Mouse (Mus musculus) embryonic fibroblast, embryonic 13.5 days (primary cell): ENCODE results near the gene Myrip. TPM values are rescaled to one million over a fixed set of nuclear protein-coding genes. Genes with fewer than 3 reads are reported as not detected.

Source experiments
- H3K27ac ChIP-seq: 2 replicates; pipeline ENCODE4 v1.5.1; 2012; ENCODE audit warnings: low read length, control low read depth, inconsistent platforms; ENCODE audit not compliant: insufficient read depth
- H3K4me1 ChIP-seq: 2 replicates; pipeline ENCODE4 v1.6.1; 2011; ENCODE audit warnings: low read length; ENCODE audit not compliant: control insufficient read depth, insufficient read depth
- H3K4me3 ChIP-seq: 2 replicates; pipeline ENCODE4 v1.5.1; 2011; ENCODE audit warnings: mild to moderate bottlenecking, control low read depth, low read length; ENCODE audit not compliant: insufficient read depth
- CTCF ChIP-seq: IDR thresholded peaks from 2 replicates; pipeline ENCODE4 v1.5.1; 2011; ENCODE audit warnings: mild to moderate bottlenecking, control low read depth, low read length, moderate library complexity, borderline replicate concordance; ENCODE audit not compliant: insufficient read depth
- POLR2A ChIP-seq: IDR thresholded peaks from 2 replicates; pipeline ENCODE4 v1.6.1; 2011; ENCODE audit warnings: low read depth, mild to moderate bottlenecking, control low read depth, low read length, moderate library complexity
- polyA plus RNA-seq: library from polyadenylated mRNA; stranded (reverse); fragments of >200 nt; gene quantifications from 2 replicates; pipeline ENCODE4 v1.2.4, GENCODE M21; 2011; ENCODE audit warnings: low read depth; ENCODE audit not compliant: missing spikeins, insufficient read length

Myrip gene
- polyA plus RNA-seq, 1 experiment = not detected

- Histone ChIP-seq H3K4me1 (no peaks in the 10 kb centered on the region), H3K27ac (no peak overlapping the region), H3K4me3 (no peak overlapping the region)
- TF ChIP-seq CTCF (no peak), POLR2A (no peak)
These were observed 137.0 kb downstream of the Myrip start for GRCm38 (mm10) chr9:120438350-120438749.

GRCm38 (mm10) chr9:120438781-120439180 is 137.5 kb downstream of the Myrip start:
- TF ChIP-seq POLR2A (no peak), CTCF (no peak)
- Histone ChIP-seq H3K27ac (no peak overlapping the region), H3K4me1 (no peaks in the 10 kb centered on the region), H3K4me3 (no peak overlapping the region)

- no peak overlapping the region for H3K27ac ChIP-seq
- H3K4me1 ChIP-seq = no peaks in the 10 kb centered on the region
- TF ChIP-seq CTCF = no peak
- TF ChIP-seq POLR2A = no peak
- H3K4me3 ChIP-seq = no peak overlapping the region
These were observed 143.3 kb downstream of the Myrip start for GRCm38 (mm10) chr9:120444642-120445041.

- Histone ChIP-seq H3K27ac (no peak overlapping the region), H3K4me1 (no peaks in the 10 kb centered on the region), H3K4me3 (no peak overlapping the region)
- no peak for TF ChIP-seq CTCF
- TF ChIP-seq POLR2A = no peak
These were observed 148.5 kb downstream of the Myrip start for GRCm38 (mm10) chr9:120449696-120450329.

- no peak overlapping the region for H3K4me3 ChIP-seq
- H3K27ac ChIP-seq = no peak overlapping the region
- H3K4me1 ChIP-seq = no peaks in the 10 kb centered on the region
- TF ChIP-seq POLR2A (no peak), CTCF (no peak)
These were observed 154.7 kb downstream of the Myrip start for GRCm38 (mm10) chr9:120455768-120456655.

- no peak for TF ChIP-seq CTCF
- TF ChIP-seq POLR2A = no peak
- H3K4me3 ChIP-seq = no peak overlapping the region
- no peak overlapping the region for H3K27ac ChIP-seq
- no peaks in the 10 kb centered on the region for H3K4me1 ChIP-seq
These were observed 169.1 kb downstream of the Myrip start for GRCm38 (mm10) chr9:120470431-120470830.

GRCm38 (mm10) chr9:120481644-120482043 is 180.3 kb downstream of the Myrip start:
- Histone ChIP-seq H3K4me1 (no peaks in the 10 kb centered on the region), H3K27ac (no peak overlapping the region), H3K4me3 (no peak overlapping the region)
- TF ChIP-seq POLR2A = no peak
- TF ChIP-seq CTCF = no peak

- Histone ChIP-seq H3K27ac (no peak overlapping the region), H3K4me1 (no peaks in the 10 kb centered on the region), H3K4me3 (no peak overlapping the region)
- TF ChIP-seq POLR2A (no peak), CTCF (no peak)
These were observed 181.1 kb downstream of the Myrip start for GRCm38 (mm10) chr9:120482382-120482781.

GRCm38 (mm10) chr9:120483101-120483500 is 181.8 kb downstream of the Myrip start:
- no peaks in the 10 kb centered on the region for H3K4me1 ChIP-seq
- TF ChIP-seq POLR2A = no peak
- TF ChIP-seq CTCF = no peak
- H3K27ac ChIP-seq = no peak overlapping the region
- no peak overlapping the region for H3K4me3 ChIP-seq

- no peaks in the 10 kb centered on the region for H3K4me1 ChIP-seq
- H3K4me3 ChIP-seq = no peak overlapping the region
- TF ChIP-seq CTCF (no peak), POLR2A (no peak)
- H3K27ac ChIP-seq = no peak overlapping the region
These were observed 185.8 kb downstream of the Myrip start for GRCm38 (mm10) chr9:120487076-120487475.
